Mouse (Mus musculus) left cerebral cortex, adult 2 months (tissue): Measurements from ENCODE around the gene Nup160. TPM values are rescaled to one million over a fixed set of nuclear protein-coding genes. Genes with fewer than 3 reads are reported as not detected.
A peak's percentile ranks its signal among the peaks of the same experiment; 100 is the strongest.

Experiments
- DNase-seq, 2 experiments: peaks; one replicate each; pipeline ENCODE4 v3.0.0; 2021 to 2022; ENCODE audit warnings: low spot score in 2 of 2, mixed read lengths in 1 of 2; ENCODE audit errors: extremely low spot score in 1 of 2
- H3K27ac ChIP-seq: fragments of 200-600 bp; 2 replicates; pipeline ENCODE4 v1.8.1; 2022
- H3K4me3 ChIP-seq: fragments of 200-600 bp; 2 replicates; pipeline ENCODE4 v1.8.1; 2022
- CTCF ChIP-seq: fragments of 200-600 bp; IDR thresholded peaks from 2 replicates; pipeline ENCODE4 v1.8.1; 2022; ENCODE audit warnings: antibody characterized with exemption, mild to moderate bottlenecking, moderate library complexity
- intact Hi-C: fragments of 180-260 bp; cut with DNase I; formaldehyde crosslinking; loops from one replicate; pipeline ENCODE4 v1.15.1; 2025
- total RNA-seq, 2 experiments: library from RNA; stranded (reverse); gene quantifications; 2 replicates each; pipeline ENCODE4 v1.2.3; 2021

Nup160 gene
- total RNA-seq, 2 experiments from 2014 or later, result 15.2 to 25.4 TPM

DNA sequence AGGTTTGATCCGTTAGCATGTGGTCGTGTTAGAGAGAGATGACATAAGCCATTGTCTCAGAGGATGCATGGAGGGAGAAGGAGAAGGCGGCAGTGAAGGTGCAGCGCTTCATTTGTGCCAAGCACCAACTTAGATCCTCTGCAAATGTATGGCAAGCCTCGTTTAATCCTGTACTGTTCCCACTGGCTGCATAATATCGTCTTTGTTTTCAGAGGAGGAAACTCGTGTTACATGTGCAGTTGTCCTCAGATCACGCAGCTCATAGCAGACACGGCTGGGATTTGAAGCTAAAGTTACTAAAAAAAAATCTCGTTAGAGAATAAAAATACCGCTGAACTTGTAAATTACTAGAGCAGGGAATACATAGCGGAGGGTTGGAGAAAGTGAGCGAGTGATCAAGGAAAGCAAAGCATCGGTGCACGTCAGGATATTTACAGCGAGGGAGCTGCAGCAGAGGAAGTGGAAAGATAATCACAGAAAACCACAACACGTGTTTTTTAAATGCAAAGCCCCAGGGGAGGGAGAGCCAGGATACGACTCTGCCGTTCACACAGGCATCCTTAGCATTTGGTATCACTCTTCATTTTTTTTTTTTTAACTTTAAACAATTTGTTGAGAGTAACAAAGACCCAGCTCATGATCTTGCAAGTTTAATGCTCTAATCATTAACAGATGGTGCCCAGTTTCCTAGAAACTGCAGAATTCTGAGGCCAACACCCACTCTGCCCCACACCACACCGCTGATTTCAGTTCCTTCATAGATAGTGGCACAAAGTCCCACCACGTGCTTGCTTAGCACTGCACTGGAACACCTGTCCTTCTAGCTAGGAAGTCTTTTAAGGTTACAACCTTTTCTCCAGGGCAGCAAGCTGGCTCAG, 9.4 kb upstream of the Nup160 start:
- peak in 1 of 2 experiments; percentile 14 for DNase-seq
- no peak for TF ChIP-seq CTCF
- Histone ChIP-seq H3K4me3 (peak overlapping the region; percentile 36), H3K27ac (no peak overlapping the region)
- intact Hi-C loops, result loop anchor here (5.0 kb wide), 1 partner anchor 35 kb away; no protein-coding TSS in a partner anchor

- Histone ChIP-seq H3K4me3 (no peak overlapping the region), H3K27ac (no peak overlapping the region)
- DNase-seq, result no peak
- TF ChIP-seq CTCF, result no peak
- intact Hi-C loops, result no loop called here
Measured at GRCm38 (mm10) chr2:90670343-90670742, 6.7 kb upstream of the Nup160 start.

DNA sequence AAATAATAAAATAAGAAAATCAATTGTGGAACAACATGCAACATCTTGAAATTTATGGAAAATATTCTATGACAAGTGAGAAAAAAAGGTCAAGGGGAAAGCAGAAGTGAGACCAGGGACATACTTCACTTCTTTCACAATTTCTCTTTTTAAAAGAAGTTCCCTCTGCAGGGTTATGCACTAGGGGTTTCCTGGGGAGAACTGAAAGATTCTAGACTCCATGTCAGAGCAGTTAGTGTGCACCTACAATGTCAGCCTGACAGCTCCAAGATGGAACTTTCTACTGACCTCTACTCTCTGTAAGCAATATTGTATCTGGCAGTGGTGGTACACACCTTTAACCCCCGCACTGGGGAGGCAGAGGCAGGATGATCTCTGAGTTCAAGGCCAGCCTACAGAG, 3.7 kb upstream of the Nup160 start:
- intact Hi-C loops, result no loop called here
- H3K4me3 ChIP-seq, result no peak overlapping the region
- H3K27ac ChIP-seq, result no peak overlapping the region
- TF ChIP-seq CTCF, result no peak
- DNase-seq, result no peak

DNA sequence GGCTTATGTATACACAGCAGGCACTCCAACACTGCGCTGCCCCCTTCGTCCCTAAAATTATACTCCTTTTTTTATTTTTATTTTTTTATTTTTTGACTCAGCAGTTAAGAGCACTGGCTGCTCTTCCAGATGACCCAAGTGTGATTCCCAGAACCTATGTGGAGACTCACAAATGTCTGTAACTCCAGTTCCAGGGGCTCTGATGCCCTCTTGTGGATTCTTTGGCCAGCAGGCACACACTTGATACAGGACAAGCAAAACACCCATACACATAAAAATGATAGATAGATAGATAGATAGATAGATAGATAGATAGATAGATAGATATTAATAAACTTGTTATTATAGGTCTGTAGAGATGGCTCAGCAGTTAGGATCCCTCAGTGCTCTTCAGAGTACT, 2.5 kb upstream of the Nup160 start:
- peak; percentile 23 for TF ChIP-seq CTCF
- intact Hi-C loops, result no loop called here
- no peak for DNase-seq
- Histone ChIP-seq H3K4me3 (no peak overlapping the region), H3K27ac (no peak overlapping the region)

DNA sequence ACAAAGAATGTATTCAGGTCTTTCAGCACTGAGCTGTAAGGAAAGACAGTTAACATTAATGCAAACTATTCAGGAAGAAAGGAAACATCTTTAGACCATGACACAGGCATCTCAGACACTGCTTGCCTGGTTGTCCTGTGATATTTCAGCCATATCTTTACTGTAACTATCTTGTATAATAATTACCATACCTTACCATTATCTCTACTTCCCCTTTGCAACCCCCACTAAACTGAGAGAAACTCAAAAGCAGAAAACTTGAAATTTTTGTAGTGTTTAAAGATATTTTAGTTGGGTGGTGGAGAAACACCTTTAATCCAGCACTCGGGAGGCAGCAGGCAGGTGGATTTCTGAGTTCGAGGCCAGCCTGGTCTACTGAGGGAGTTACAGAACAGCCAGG, 1.5 kb upstream of the Nup160 start:
- intact Hi-C loops, result no loop called here
- Histone ChIP-seq H3K4me3 (no peak overlapping the region), H3K27ac (no peak overlapping the region)
- TF ChIP-seq CTCF, result no peak
- no peak for DNase-seq

GRCm38 (mm10) chr2:90678256-90679060, 1.4 kb downstream of the Nup160 start:
- H3K27ac ChIP-seq, result peak overlapping the region; percentile 95
- peak overlapping the region; percentile 80 for H3K4me3 ChIP-seq
- DNase-seq, result no peak
- TF ChIP-seq CTCF, result peak; percentile 43
- intact Hi-C loops, result loop anchor here (1.0 to 2.0 kb wide), 2 partner anchors 98 to 203 kb away; partner anchors contain the start of gene Ptprj

DNA sequence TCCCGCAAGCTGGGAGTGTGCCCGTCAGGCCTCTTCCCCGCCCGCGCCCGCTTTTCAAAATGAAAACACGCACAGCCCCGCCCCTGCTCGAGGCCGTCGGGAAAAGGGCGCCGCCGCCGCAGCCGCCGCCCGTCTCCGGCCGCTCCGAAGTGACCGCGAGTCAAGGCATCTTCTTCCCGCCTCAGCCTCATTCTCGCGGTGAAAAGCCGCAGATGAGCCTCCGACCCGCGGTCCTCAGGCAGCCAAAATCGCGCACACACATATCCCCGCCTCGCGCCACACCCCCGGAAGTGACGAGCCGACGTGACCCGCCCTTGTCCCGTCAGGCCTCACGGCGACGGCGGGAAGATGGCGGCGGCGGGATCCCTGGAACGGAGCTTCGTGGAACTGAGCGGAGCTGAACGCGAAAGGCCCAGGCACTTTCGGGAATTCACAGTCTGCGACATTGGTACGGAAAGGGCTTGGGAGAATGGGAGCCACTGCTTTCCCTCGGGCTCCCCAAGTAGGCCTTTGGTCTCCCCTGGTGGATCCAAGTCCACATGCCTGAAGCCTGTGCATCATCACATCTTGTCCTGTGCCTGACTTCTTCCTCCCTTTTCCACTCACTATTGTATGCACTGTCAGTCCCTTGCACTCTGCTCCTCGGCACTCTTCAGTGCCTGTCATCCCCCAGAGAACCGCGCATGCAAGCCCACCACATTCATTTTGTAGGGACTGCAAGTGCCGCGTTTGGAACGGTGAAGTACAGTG, 2.2 kb downstream of the Nup160 start:
- peak; percentile 89 to 94 for DNase-seq
- H3K27ac ChIP-seq, result peak overlapping the region; percentile 95
- intact Hi-C loops, result loop anchor here (1.0 to 2.0 kb wide), 2 partner anchors 98 to 204 kb away; partner anchors contain the start of gene Ptprj
- TF ChIP-seq CTCF, result no peak
- peak overlapping the region; percentile 80 for H3K4me3 ChIP-seq

DNA sequence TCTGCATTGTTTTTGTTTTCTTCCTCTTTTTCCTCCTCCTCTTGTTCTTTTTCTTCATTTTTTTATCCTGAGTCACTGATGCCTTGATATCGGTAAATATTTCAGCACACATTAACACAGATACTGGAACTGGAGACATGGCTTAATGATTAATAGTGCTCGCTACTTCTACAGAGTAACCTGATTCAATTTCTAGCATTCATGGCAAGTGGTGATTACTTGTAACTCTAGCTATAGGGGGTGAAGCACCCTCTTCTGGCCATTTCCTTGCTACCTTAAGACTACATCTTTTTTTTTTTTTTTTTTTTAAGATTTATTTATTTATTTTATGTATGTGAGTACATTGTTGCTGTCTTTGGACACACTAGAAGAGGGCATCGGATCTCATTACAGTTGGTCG, 23.9 kb downstream of the Nup160 start:
- Histone ChIP-seq H3K4me3 (no peak overlapping the region), H3K27ac (no peak overlapping the region)
- TF ChIP-seq CTCF, result no peak; the same call in none of the 2 replicates
- no peak for DNase-seq
- intact Hi-C loops, result loop anchor here (5.0 kb wide), 1 partner anchor 71 kb away; no protein-coding TSS in a partner anchor

DNA sequence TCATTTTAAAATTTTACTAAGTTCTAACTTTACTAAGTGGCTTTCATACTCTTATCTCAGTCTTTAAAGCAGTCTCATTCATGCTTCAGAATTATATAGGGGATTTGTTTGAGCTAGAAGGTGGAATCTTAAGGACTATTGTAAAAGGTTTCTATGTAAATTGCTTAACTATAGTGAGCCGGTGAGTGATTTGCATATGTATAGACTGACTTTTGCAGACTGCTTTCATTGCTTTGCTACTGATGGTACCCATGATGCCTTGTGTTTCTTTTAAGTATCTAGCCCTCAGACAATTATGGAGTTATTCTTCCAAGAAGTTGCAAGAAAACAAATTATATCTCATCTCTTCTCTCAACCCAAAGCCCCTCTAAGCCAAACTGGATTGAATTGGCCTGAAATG, 31.5 kb downstream of the Nup160 start:
- intact Hi-C loops, result no loop called here
- Histone ChIP-seq H3K27ac (no peak overlapping the region), H3K4me3 (no peak overlapping the region)
- TF ChIP-seq CTCF, result no peak
- no peak for DNase-seq

- Histone ChIP-seq H3K27ac (no peak overlapping the region), H3K4me3 (no peak overlapping the region)
- intact Hi-C loops, result no loop called here
- no peak for TF ChIP-seq CTCF
- no peak for DNase-seq
Measured at GRCm38 (mm10) chr2:90715555-90716092, 38.6 kb downstream of the Nup160 start.

DNA sequence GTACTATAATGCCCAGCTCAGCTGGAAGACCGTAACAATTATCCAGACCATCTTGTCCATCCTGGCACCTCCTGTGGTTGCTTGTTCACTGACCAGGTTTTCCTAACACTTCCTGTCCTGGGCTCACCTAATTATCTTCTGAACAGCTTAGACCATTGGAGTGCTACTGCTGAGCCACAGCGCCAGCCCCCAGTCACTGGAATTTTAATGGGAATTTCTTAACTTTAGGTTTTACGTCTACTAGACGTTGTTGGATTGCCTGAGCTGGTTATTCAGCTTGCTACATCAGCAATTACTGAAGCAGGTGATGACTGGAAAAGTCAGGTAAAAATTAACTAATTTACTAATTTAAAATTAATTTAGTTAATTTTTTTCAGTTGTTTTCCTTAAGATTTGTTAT, 40.4 kb downstream of the Nup160 start:
- no peak overlapping the region for H3K27ac ChIP-seq
- no peak for DNase-seq
- no peak overlapping the region for H3K4me3 ChIP-seq
- TF ChIP-seq CTCF, result no peak
- intact Hi-C loops, result no loop called here
